Mouse (Mus musculus) brown adipose tissue, adult 24 weeks (tissue): Measurements from ENCODE around the gene Olfr655. TPM values are rescaled to one million over a fixed set of nuclear protein-coding genes. Genes with fewer than 3 reads are reported as not detected.

ENCODE experiments used
- H3K27ac ChIP-seq: fragments of 200-500 bp; replicated peaks from 2 replicates; pipeline ENCODE4 v1.5.1; 2012; ENCODE audit warnings: low read depth, mild to moderate bottlenecking, low read length
- H3K4me1 ChIP-seq: fragments of 200-500 bp; 2 replicates; pipeline ENCODE4 v1.6.1; 2012; ENCODE audit warnings: low read length, mixed read lengths; ENCODE audit not compliant: control insufficient read depth, insufficient read depth, insufficient read length
- H3K4me3 ChIP-seq: fragments of 200-500 bp; 2 replicates; pipeline ENCODE4 v1.5.1; 2012; ENCODE audit warnings: low read depth, mild to moderate bottlenecking, low read length, moderate library complexity; ENCODE audit not compliant: insufficient read depth
- polyA plus RNA-seq: library from polyadenylated mRNA; stranded (reverse); fragments of >200 nt; gene quantifications from 2 replicates; pipeline ENCODE4 v1.2.4, GENCODE M21; 2012; ENCODE audit not compliant: missing spikeins, insufficient read depth, insufficient read length

Olfr655 gene
- not detected in 2 replicates for polyA plus RNA-seq

DNA sequence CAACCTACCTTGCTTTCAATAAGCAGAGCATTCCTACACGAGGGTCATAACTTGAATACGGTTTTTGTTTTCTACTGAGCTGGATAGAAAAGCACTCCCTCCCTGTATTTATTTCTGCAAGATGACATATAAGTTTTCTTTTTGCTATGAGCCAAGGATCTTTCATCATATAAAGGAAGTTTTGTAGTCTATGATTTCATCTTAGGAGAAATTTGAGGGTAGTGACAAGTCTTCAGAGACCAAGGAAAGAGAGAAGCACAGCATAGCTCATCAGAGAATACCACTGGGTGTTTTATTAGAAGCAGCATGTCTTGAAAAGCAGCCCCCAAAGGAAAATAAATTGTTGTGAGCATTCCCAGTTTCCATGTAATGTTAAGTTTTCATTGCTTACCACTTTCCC lies at the start of gene Olfr655:
Gene Olfr655, minus strand, starts transcription at position 101 of the 400 bp plus-strand sequence.
- no peak within 1 kb of the TSS for H3K27ac ChIP-seq
- no peak within 1 kb of the TSS for H3K4me3 ChIP-seq
- no peaks in the 10 kb centered on the region for H3K4me1 ChIP-seq

DNA sequence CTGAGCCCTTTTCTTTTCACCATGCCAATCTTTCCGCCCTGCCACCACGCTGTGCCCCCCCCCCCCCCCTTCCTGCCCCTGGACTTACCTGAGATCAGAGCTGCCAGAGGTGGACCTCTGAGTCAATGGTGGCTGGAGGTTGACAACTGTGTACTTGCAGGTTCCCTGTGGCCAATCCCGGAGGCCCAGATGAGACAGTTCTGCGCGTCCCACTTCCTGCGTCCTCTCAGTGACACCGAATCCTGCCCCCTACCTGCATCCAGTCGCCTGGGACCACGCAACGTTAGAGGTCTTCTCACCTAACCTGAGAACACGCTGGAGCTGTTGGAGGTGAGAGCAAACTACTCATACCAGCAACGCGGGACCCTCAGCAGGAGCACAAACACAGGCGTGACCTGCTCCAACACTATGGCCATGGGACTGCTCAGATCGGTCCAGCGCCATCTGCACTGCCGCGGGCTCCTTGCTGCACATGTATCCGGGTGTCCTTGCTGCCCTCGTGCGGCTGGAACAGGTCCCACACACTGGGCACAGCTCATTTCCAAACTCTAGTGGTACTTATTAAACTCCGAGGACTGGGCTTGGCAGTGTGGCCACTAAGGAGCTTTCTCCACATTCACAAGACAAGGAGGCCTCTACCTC lies 45.4 kb upstream of the Olfr655 start, which contains the start of gene Olfr658:
Gene Olfr658, minus strand, starts transcription at position 465 of the 642 bp plus-strand sequence.
- Histone ChIP-seq H3K4me1 (no peaks in the 10 kb centered on the region), H3K27ac (no peak within 1 kb of the TSS), H3K4me3 (no peak within 1 kb of the TSS)

DNA sequence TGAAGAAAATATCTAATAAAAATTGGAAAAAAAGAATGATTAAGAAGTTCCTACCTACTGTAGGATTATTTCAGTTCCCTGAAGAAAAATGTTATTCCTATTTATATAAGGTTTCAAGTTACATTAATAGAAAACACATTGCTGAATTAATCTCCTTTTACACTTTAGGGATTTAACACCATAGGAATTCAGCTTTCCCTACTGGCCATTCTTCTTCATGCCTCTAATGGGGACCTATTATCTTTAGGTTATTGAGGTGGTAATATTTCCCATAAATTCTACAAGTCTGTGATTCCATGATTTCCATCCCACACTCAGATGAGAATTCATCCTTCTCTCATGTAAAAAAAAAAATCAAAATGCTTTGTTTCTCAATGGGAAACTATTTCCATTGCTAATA lies 22.9 kb upstream of the Olfr655 start, which contains the start of gene Olfr657:
Gene Olfr657, plus strand, starts transcription at position 301 of the 400 bp plus-strand sequence.
- H3K27ac ChIP-seq = no peak within 1 kb of the TSS
- H3K4me3 ChIP-seq = no peak within 1 kb of the TSS
- no peaks in the 10 kb centered on the region for H3K4me1 ChIP-seq

DNA sequence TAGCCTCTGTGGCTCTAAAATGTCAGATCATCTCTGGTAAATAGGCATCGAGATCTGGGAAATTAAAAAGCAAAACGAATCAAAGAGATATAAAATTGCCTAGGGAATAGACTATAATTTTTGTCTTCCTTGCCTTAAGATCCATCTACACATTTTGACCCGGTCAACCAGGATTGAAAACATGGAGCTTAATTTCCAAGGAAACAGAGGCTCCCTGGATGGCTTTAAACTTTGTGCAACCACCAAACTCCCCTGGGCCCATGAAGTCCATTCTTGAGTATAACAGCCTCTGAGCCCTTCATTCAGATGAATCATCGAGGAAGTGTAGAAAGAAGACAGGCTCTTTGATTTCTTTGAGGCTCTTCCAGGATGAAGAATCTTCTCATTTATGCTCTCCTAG lies 12.1 kb upstream of the Olfr655 start, which contains the start of gene Olfr656:
Gene Olfr656, plus strand, starts transcription at position 301 of the 400 bp plus-strand sequence.
- no peak within 1 kb of the TSS for H3K4me3 ChIP-seq
- H3K27ac ChIP-seq = no peak within 1 kb of the TSS

DNA sequence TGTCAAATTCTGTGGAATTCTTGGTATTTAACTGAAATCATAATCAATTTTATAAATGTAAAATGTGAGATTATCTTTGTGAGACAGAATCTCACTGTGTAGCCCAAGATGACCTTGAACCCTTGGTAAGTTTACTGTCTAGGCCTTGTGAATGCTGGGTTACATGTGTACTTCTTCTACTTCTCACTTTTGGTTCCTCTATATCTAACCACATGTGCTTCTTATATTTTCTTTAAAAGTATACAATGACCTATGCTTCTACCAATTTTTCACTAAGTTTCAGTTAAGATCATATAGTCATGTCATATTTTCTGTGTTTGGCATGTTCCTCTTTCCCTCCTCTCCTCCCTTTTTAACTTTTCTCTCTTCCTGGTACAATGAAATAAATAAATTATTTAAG lies 3.1 kb upstream of the Olfr655 start:
- H3K4me3 ChIP-seq = no peak overlapping the region
- no peaks in the 10 kb centered on the region for H3K4me1 ChIP-seq
- no peak overlapping the region for H3K27ac ChIP-seq

More for the DNA sequence above, 12.1 kb upstream of the Olfr655 start, which contains the start of gene Olfr656:
- H3K4me1 ChIP-seq = no peaks in the 10 kb centered on the region

DNA sequence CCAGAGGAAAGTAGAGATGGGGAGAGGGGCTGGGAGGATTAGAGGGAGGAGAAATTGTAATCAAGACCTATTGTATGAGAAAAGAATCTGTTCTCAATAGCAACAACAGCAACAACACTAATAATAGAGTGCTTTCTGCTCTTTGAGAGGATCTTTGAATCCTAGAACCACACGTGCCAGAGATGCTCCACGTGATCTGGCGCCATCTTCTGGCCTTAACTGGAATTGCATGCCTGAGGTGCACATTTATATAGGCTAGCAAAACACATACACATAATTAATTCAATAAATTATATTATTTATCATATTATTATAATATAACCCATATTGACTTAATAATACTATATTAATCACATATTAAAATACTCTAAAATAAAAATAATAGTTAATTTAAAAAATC lies 1.6 kb upstream of the Olfr655 start:
- no peak overlapping the region for H3K27ac ChIP-seq
- no peak overlapping the region for H3K4me3 ChIP-seq
- no peaks in the 10 kb centered on the region for H3K4me1 ChIP-seq

DNA sequence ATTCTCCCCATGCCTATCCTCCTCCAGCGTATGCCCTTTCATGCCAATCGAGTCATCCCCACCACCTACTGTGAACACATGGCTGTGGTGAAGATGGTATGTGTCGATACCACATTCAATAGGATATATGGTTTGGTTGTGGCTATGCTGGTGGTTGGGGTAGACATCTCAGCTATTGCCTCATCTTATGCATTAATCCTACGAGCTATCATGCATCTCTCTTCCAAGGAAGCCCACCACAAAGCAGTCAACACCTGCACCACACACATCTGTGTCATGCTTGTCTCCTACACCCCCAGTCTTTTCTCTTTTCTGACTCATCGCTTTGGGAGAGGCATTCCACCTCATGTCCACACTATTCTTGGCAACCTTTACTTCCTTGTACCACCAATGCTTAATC lies 13.3 kb downstream of the Olfr655 start:
- H3K4me3 ChIP-seq = no peak overlapping the region
- no peaks in the 10 kb centered on the region for H3K4me1 ChIP-seq
- H3K27ac ChIP-seq = no peak overlapping the region

DNA sequence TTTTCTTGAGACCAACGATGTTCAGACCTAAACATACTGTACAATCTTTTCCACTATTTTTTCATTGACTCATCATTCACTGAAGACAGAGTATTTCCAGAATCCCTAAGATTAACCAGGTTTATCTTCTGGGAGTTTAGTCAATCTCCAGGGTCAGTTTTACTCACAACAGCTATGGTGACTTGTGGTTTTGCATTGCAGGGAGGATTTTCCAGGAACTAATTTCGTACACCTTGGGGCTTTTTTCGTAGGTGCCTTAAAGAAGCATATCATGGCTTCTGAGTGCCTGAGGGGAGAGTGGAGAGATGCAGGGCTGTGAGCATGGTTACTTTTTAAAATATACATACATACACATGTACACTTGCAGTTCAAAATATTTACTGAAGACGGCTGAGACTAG lies 14.9 kb downstream of the Olfr655 start, which contains the start of gene Olfr654:
Gene Olfr654, plus strand, starts transcription at position 301 of the 400 bp plus-strand sequence.
- no peak within 1 kb of the TSS for H3K4me3 ChIP-seq
- H3K4me1 ChIP-seq = no peaks in the 10 kb centered on the region
- no peak within 1 kb of the TSS for H3K27ac ChIP-seq

DNA sequence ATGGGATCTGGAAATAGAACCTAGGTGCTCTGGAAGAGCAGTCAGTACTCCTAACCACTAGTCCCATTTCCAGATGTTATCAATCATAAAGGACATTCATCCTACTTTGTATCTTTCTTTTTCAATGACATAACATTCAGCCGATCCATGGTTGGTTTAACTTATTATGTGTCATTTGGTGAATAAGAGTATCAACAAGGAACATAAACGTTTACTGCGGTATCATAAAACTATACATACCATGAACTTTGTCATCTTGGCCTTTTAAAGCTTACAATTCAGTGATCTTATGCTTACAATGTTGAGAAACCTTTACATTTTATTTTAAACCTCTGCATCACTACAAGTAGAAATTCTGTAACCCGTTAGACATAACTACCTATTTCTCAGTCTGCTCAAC lies 20.1 kb downstream of the Olfr655 start:
- Histone ChIP-seq H3K4me3 (no peak overlapping the region), H3K27ac (no peak overlapping the region), H3K4me1 (no peaks in the 10 kb centered on the region)

DNA sequence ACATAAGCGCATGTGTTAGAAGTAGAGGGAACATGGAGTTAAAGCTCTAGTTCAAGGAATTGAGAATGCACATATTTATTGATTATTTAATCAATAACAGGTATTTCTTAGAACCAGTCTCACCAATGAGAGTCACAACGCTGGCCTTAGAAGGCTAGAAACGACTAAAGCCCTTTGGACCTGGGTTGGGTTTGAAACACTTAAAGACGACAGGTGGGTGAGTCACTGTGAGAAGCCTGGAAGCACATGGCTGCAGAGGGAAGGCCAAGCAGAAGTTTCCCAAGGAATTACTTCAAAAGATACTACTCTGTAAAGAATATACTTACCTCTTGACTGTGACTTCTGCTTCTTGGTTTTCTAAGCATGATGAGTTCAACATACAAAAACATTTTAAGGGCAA lies 20.7 kb downstream of the Olfr655 start:
- H3K4me3 ChIP-seq = no peak overlapping the region
- H3K4me1 ChIP-seq = no peaks in the 10 kb centered on the region
- no peak overlapping the region for H3K27ac ChIP-seq

DNA sequence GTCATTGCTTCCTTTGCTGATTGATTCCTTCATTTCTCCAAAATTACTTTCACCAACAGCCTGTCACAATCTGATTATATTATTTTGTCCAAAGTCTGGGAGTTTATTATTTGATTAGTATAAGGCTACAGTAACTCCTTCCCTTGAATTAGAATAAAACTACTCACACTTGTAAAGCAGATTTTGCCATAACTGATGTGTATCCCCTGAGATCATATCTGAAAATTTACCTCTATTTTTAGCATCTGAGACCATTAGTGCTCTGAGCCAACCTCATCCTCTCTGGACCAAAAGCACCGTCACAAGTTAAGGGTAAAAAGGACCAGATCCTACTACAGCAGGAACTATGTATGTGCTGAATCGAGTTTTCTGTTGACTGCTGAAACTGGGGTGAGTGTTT lies 24.6 kb downstream of the Olfr655 start, which contains the start of gene Olfr653:
Gene Olfr653, plus strand, starts transcription at position 301 of the 400 bp plus-strand sequence.
- H3K27ac ChIP-seq = no peak within 1 kb of the TSS
- no peak within 1 kb of the TSS for H3K4me3 ChIP-seq
- no peaks in the 10 kb centered on the region for H3K4me1 ChIP-seq

DNA sequence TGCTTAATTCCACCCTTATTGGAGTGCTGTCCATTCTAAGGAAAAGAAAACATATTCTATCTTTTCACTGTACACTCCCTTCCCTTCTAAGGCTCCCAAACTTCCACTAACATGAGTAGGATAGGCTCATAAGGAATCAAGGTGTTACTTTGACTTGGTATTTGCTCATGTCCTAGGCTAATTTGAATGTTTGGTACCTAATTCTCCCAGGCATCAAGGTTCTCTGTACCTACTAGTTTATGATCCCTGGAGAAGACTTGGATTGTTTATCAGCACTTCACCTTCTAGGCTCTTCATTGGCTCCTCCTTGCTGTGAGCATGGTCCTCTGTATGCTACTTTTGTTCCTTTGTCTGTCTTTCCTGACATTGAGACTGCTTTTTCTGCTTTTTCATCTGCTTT lies 41.0 kb downstream of the Olfr655 start, which contains the start of gene Olfr652:
Gene Olfr652, plus strand, starts transcription at position 301 of the 400 bp plus-strand sequence.
- no peak within 1 kb of the TSS for H3K4me3 ChIP-seq
- no peaks in the 10 kb centered on the region for H3K4me1 ChIP-seq
- no peak within 1 kb of the TSS for H3K27ac ChIP-seq

DNA sequence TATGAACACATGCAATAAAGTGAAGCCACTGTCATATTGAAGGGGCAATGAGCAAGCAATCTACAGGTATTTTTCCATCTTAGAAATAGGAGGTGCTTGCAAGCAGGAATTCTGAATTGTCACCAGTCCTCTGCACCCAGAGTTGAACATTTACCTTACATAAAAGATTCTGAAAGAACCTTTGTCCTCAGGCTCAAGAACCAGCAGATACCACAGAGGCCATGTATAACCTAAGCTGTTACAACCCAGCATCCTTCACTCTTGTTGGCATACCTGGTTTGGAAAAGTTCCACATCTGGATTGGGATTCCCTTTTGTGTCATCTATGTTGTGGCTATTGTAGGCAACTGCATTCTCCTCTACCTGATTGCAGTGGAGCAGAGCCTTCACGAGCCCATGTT lies 48.9 kb downstream of the Olfr655 start:
- no peak overlapping the region for H3K27ac ChIP-seq
- H3K4me1 ChIP-seq = no peaks in the 10 kb centered on the region
- no peak overlapping the region for H3K4me3 ChIP-seq

DNA sequence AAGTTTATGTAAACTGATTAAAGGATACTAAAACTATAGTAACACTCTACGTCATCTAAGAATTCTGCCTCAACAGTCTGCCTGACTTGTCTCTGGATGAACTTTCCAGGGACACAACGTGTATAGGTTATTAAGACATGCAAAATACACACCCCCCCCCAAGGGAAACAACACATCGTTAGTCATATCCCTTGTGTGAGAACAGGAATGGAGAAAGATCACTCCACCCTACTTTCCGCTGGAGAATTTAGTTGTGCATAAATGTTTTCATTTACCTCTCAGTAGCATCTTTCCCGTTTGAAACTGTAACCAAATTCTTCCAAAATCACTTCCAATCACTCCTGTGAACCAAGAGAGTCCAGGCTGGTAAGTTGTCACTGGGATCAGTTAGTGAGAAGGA lies 51.7 kb downstream of the Olfr655 start, which contains the start of gene Olfr651:
Gene Olfr651, plus strand, starts transcription at position 301 of the 400 bp plus-strand sequence.
- no peaks in the 10 kb centered on the region for H3K4me1 ChIP-seq
- no peak within 1 kb of the TSS for H3K27ac ChIP-seq

More for the DNA sequence above, 51.7 kb downstream of the Olfr655 start, which contains the start of gene Olfr651:
- H3K4me3 ChIP-seq = no peak within 1 kb of the TSS
